Mouse (Mus musculus) embryonic facial prominence, embryonic 13.5 days (tissue): ENCODE measurements around the gene Brwd1. TPM values are rescaled to one million over a fixed set of nuclear protein-coding genes. Genes with fewer than 3 reads are reported as not detected.

Experiments
- microRNA-seq: library from miRNA; unstranded; fragments of <30 nt; microRNA quantifications from one replicate; pipeline ENCODE4, GENCODE M21; 2016
- polyA plus RNA-seq: library from polyadenylated mRNA; unstranded; fragments of >200 nt; fragmentation: Nextera tagmentation; extraction: Ambion mirVana; gene quantifications from 2 replicates; pipeline ENCODE4 v1.2.1, GENCODE M21; 2015

Gene Brwd1
- polyA plus RNA-seq, 1 experiment from 2014 or later = 113 TPM

Small RNA genes within 50 kb of the gene (microRNA-seq; reads per million reads assigned to microRNA genes)
- not detected for gene Gm27833

Other genes starting within 250 kb of the Brwd1 start
- 87.5 and 91.7 TPM in 2 replicates for gene Psmg1, start 91.6 kb downstream of the Brwd1 start, polyA plus RNA-seq
- 752 and 768 TPM in 2 replicates for gene Hmgn1, start 45.2 kb upstream of the Brwd1 start, polyA plus RNA-seq
- gene Wrb, start 62.9 kb upstream of the Brwd1 start, polyA plus RNA-seq = 59.9 and 61.4 TPM in 2 replicates
- gene Lca5l, start 109.7 kb upstream of the Brwd1 start, polyA plus RNA-seq = 1.7 and 2.0 TPM in 2 replicates
- gene Sh3bgr, start 117.9 kb upstream of the Brwd1 start, polyA plus RNA-seq = 1.4 and 1.9 TPM in 2 replicates
- gene B3galt5, start 153.3 kb upstream of the Brwd1 start, polyA plus RNA-seq = 0.22 and 0.35 TPM in 2 replicates